Mouse (Mus musculus): ENCODE results near the gene Cpsf6.

Cpsf6 gene

DNA sequence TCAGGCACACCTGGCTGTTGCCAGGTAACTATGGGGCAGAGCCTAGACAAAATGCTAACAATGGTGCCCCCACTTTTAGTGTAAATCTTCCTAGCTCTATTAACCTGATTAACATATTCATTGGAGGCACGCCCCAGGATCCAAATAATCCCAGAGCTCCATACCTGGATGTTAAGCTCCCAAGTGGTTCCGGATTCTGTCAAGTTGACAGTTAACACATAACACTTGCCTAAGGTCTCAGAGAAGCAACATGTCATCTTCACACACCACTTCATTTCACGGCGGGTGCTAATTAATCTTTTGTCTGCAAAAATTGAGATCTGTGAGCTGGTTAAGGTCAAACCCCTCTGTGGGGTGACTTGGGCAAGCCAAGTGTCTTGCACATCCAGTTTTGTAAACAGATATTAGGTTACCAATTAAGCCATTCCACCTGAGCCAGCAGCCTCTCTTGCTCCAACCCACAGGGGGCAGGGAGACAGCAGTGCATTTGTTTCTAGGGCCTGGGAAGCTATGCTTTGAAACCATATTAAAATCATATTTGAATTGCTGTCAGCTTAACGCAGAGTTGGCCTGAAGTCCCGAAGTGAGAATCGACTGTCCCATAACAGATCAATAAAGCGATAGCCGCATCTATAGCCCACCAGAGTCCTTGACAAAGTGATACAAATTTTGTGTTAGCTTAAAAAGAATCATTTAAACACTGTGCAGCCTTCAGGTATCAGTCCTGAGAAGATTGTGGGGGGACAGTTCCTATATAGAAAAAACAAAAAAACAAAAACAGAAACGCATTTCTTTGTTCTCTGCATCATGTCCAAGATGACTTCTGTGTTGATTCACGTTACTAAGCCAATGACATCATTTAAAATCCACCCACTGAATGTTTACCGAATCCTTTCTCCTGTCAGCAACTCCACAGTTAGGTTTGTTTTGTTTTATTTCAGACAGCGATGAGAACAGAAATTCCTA is 34.0 kb upstream of the Cpsf6 start:
- DNase-seq, result no peak

DNA sequence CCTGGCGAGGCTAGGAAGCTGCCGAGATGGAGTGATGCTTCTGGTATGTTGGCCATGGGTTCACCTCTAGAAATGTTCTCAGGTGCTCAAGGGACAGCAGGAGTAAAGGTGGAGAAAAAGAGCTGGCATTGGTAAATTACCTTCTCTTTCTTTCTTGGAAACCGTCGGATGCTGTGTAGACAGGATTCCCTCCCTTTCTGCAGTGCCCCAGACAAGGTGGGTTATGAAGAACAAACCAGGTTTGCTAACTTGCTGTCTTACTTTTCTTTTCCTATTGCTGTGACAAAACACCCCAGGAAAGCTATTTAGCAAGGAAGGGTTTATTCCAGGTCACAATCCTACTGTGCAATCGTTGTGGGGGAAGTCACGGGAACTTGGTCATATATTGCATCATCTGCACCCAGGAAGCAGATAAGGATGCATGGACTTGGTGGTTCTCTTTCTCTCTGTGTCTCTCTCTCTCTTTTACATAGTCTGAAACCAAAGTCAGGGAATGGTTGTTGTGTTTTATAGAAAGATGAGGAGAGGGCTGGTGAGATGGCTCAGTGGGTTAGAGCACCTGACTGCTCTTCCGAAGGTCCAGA is 32.8 kb upstream of the Cpsf6 start:
- no peak for DNase-seq

DNA sequence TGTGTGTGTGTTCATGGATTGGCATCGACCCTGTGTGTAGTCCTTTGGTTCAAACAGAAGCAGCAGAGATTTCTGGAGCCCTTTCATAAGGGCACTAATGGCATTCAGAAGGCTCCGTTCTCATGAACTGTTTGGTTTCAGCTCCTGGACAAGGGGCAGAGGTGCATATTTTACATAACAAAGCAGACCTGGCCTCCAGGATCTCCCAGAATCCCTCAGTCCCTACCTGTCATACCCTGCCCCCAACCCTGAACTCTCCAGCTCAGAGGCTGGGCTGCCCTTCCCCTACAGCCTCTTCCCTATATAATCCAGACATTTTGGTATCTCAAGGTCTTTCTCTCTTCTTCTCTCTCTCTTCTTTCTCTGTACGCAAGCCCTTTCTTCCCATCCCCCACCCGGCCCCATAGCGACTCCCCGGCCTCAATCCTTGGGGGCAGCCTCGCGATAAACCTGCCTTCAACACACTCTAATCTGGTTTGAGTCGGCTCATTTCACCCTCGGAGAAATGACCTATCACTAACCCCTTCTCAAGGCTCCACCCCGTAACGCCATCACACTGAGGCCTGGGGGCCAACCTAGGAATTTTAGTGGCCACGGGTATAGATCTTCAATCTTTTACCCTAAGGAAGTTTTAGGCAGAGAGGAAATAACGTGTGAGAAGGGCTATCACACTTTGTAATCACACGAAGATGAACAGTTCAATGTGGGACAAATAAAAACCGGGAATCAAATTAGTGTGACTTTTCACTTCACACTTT is 32.1 kb upstream of the Cpsf6 start:
- no peak for DNase-seq

DNA sequence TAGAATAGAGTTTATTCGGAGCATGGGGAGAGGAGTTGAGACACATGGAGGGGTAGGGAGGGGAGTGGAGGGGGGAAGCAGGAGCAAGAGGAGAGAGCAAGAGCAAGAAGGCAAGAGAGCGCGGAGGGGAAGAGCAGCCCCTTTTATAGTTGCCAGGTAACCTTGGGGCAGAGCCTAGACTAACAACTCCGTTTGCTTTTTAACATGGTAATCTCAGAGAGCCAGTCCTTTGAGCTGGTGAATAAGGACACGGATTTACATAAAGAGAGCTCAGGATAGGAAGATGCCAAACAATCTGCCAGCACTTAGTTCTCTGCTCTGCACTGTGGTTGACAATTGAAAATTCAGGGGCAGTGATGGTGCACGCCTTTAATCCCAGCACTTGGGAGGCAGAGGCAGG is 31.3 kb upstream of the Cpsf6 start:
- DNase-seq, result no peak

DNA sequence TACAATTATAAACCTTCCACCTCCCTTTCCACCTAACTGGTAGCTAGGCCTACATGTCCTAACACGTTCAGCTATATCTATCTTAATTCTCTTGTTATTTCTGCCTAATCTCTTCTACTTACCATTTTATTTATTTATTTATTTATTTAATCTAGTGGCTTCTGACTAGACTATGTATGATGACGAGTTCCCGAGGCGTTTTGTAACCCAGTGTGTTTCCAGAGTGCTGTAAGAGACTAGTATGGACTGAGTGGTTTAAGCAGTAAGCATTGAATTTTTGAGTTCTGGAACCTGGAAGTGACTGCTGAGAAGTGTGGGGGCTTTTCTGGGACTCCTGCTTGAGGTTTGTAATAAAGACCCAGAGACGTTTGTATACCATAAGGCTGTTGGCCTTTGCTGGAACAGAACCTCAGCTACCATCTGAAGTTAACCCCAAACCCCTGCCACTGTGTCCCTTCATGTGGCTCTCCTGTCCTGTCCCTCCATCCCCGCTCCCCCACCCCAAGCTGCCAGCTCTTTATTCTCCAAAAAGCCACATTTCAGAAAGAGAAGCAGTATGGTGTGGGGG is 30.8 kb upstream of the Cpsf6 start:
- DNase-seq, result no peak

DNA sequence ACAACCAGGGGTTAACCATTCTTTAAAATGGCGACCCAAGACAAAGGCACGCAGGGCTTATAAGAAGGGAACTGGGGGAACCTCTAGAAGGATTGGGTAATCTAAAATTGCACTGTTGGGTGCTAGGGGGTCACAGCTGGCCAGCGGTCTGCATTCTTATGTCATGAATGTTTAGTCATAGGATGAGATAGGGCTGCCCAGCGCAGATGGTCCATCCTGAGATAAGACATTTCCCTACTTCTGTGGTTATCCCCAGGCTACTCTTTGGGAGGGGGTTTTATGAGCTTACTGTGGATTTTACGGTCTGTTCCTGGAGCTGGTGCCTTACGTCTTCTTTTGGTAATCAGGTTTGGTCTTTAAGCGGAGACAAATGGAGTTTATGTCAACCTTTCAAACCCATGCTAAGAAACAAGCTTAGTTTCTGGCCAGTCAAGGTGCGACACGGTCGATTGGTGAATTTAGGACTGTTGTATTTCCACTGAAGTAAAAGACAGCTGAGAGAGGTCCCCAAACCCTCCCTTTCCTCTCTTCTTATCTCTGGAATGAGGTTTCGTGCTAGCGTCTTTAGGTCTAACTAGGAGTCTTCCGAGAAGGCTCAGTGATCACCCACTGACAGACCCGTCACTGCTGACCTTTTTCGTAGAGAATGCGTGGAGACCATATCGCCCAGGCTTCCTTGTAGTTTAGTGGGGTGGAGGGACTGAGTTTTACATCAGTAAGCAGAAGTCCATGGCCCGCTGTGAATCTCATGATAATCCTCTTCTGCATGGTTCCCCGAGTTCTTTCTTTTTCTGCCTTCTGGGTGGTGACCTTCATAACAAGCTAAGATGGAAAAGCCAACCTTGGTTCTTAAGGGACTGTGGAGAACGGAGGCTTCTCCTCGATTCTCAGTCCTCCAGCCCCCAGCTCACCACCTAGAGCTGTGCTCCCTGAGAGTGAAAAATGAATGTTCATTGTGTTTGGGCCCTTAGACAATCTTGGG is 29.8 kb upstream of the Cpsf6 start:
- DNase-seq, result no peak

DNA sequence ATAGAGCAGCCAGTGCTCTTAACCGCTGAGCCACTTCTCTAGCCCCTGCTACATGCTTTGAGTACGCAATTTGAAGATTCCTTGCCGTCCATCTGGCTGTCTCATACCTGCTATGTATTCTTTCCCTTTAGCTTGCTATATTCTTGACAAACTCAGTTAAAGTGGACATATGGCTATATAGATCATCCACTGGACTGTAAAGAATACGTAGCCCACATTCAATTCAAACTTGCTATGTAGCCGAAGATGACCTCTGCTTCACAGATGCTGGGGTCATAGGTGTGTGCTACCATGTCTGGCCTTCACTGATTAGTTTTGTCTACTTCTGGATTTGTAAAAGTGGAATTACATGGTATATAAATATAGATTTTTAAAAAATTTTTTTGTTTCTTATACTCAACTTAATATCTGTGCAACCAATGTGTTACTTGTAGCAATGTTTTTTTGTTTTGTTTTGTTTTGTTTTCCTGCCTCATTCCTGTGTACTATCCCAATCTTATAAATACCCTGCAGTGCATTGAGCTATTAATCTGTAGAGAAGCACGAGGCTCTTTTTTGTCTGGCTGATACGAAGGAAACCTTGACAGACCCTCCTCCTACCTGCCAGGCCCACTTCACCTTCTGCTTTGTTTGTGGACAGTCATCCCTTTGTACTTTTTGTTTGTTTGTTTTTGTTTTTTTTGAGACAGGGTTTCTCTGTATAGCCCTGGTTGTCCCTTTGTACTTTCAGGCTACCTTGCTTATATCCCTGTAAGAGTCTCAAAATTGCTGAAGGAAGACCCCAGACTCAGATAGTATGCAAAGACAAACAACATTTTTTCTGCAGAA is 28.9 kb upstream of the Cpsf6 start:
- DNase-seq, result no peak

DNA sequence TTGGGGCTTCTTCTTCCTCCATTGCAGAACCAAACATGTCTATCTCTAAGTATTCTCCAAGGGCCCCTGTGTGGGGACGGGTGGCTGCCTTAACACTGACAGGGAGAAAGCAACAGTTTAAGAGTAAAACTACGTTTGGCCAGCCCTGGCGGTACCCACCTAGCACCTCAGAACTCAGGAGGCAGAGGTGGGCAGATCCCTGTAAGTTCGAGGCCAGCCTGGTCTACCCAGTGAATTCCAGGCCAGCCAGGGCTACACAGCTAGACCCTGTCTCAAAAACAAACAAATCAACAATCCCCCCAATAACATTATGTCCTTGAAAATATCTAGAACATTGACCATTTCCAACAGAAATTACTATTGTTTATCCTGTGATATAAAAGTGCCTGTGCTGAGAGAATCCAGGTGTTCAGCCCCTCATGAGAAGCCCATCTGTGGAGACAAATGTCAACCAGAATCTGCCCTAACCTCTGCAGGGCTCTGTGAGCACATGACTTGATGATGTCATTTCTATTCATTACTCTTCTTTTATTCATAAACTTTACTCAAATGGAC is 28.0 kb upstream of the Cpsf6 start:
- no peak for DNase-seq

DNA sequence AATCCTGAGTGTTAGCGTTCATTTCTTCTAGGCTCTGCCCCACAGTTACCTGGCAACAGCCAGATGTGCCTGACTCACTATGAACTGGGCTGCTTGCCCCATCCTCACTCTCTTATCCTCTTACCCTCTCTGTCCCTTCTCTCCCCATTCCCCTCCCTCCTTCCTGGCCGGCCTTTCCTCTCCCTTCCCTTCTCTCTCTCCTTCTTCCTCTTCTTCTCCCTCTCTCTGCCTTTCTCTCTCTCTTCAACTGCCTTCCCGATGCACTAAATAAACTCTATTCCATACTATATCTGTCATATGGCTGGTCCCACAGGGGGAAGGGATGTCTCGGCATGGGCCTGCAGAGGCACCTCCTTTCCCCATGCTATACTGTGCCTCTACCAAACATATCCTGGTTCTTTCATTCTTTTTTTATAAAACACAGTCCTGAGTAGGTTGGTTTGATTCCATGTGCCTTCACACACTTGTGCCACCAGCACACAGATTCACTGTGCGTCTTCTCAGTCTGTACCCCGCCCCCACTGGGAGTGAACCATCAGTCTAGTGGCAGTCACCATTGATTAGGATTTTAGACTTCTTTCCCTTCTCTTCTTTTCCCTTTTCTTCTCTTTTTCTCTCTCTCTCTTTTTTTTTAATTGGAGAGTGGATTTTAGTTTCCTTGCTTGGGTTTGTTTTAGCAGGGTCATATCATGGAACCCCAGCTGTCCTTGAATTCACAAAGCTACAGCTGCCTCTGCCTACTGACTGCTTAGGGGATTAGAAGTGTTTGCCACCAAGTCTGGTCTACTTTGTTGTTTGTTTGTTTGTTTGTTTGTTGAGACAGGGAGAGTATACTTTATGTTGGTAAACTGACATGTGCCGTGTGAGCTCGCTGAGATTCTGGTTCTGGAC is 27.3 kb upstream of the Cpsf6 start:
- no peak for DNase-seq

DNA sequence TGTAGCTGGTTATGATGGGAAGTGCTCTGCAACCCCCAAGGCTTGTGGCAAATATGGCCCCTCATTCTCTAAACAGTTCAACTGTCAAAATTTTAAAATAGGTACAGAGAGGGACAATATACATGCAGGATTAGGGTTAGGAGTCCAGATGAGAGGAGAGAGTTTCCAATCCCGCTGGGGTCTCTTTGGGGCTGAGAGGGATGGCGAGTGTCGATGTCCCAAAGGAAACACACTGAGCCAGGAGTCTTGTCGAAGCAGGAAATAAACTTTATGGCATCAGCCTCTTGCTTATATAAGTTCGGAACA is 26.4 kb upstream of the Cpsf6 start:
- DNase-seq, result no peak

DNA sequence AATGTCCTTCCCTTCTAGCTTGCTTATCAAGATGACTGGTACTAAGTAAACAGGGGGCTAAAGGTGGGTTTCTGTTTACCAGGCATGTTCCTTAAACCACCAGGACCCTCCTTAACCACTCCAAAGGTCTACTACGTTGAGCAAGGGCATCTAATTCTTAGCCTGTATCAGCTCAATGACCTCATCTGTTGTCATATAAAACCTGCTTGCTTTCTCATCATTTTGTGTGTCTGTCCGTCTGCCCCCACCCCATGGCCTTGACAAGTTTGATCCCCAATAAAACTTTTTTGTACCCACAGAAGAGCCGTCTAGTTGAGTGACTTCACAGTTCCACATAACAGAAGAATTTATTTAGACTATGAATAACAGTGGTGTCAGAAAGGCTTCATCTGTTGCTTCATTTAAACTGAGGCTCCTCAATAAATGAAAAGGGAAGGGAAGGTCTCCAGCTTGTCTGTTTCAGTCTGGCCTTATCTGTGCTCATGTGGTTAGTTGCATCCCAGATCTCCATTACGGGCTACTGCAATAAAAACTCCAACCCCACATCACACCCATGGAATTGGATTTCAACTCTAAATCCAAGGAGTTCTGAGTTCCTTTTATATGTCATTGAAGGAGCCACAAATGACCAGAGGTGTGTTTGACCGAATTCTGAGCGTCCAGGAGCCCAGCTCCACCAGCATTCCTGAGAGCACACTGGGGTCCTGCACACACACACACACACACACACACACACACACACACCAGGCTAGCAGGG is 25.9 kb upstream of the Cpsf6 start:
- DNase-seq, result no peak

DNA sequence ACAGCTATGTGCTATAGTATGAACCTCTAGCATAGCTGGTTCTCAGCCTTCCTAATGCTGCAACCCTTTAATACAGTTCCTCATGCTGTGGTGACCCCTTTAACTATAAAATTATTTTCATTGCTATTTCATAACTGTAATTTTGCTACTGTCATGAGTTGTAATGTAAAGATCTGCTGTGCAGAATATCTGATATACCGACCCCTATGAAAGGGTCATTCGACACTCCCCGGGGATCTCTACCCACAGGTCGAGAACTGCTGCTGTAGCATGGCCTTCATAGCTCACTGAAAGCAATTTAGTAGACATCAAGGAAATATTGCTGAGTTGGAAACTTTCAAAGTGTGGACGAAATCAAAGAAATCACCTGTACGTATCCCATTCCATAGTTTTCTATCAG is 24.6 kb upstream of the Cpsf6 start:
- no peak for DNase-seq

DNA sequence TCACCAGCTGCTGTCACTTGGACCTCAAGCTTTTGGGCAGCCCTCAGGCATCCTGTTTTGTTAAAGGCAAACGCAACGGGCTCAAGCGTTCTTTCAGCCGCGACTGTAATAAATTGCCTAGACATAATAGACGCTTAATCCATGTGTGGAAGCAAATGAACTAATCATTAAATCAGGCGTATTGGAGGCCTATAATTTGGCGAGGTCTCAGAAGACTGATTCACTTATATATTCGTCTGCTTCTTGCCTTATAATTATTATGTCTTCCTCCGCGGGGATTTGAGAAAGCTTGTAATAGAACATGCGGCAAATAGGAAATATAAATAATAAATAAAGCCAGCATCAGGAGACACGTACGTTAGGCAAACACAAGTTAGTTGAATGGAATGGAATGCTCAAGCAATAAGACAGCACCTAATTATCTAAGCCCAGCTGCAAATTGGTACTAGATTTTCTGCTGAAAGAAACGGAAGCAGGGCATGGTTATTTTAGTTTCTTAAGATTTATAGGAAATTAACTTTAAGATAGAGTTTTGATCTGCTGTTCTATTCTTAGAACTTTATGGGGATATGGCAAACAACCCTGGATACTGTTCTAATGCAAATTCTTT is 23.6 kb upstream of the Cpsf6 start:
- no peak for DNase-seq

DNA sequence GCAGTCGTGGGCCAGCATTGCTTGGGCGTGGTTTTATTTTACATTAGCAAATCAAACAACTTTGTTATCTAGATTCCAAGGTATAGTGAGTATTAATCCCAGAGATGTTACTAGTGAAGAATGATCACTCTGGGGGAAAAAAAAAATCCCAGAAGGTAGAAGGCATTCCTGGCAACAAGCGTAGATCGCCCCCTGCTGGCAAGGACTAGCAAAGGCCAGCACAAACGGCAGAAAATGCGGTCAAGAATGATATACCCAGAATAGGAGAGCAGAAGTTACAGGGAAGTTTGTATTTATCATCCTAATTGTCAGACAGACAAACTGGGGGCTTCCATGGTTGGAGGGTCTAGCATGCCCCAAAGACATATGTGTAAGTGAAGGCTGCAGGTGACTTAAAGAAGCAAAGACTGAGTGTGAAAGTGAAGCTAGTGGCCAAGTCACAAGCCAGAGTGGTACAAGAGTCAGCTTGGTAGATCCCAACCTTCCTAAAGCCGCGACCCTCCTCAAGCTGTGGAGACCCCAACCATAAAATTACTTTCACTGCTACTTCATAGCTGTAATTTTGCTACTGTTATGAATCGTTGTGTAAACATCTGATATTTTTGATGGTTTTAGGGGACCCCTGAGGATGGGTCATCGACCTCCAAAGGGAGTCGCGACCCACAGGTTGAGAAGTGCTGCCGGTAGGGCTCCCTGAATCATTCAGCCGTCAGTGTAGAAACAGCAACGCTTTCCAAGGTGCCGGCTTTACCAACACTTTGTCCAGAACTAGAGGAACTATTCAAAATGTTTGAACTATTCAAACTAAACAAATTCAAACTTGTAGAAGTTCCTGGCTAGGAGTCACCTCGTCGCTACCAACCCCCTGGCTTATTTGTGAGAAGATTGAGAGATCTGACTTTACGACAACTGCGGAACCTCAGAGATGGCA is 22.9 kb upstream of the Cpsf6 start:
- DNase-seq, result peak; percentile 53 to 76

DNA sequence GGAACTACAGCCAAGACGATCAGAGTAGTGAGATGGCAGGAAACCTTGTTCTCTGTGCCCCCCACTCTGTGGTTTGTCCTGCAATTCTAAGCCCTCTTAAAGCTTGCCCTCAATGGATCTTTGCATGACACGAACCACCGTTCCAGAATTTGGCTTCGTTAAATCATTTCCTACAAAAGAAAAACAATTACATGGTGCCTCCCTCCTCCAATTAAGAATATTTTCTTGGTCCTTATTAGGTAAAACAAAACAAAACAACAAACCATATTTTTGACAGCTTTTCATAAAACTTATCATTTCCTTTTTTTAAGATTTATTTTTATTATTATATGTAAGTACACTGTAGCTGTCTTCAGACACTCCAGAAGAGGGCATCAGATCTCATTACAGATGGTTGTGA is 21.5 kb upstream of the Cpsf6 start:
- no peak for DNase-seq

DNA sequence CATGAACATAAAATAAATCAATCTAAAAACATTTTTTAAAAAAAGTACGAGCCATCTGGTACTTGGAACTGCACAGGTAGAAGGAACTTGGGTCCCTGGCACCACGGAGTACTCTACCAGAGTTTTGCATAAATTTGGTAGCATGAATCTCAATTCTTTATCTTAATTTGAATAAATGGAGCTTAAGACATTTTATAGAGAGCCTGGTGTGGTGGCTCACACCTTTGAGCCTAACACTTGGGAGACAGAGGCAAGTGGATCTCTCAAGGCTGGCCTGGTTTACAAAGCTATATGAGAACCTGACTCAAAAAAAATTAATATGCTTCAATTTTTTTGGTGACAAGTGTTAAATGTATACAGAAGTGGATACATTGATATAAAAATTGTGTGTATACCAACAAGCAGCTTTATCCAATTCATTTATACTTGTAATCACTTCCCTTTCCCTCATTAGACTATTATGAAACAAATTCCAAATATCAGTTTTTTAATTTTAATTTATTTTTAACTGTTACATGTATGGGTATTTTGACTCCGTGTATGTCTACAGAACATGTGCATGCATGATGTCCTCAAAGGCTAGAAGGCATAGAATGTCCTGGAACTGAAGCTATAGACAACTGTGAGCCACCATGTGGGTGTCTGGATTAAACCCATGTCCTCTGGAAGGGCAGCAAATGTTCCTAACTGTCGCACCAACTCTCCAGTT is 20.6 kb upstream of the Cpsf6 start:
- DNase-seq, result no peak

DNA sequence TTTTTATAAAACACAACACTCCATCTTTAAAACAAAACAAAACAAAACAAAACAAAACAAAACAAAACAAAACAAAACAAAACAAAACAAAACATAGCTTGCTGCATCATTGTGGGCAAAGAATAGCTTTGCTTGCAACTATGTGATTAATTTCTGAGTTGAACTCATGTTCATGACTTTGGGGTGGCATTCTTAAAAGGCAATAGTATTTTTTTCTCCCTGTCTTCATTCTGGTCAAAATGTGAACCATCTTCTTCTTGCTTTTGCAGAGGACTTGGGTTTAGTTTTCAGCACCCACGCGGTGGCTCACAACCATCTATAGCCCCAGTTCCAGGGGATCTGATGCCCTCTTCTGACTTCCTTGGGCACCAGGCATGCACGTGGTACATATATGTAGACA is 20.0 kb upstream of the Cpsf6 start:
- no peak for DNase-seq
